Mouse (Mus musculus): ENCODE measurements at regions not wholly inside any gene's neighbourhood (a gene's known extent, or its start where the extent isn't known, plus 50 kb on each side); places are given as distances from the start of the nearest gene placed in this dataset.

DNA sequence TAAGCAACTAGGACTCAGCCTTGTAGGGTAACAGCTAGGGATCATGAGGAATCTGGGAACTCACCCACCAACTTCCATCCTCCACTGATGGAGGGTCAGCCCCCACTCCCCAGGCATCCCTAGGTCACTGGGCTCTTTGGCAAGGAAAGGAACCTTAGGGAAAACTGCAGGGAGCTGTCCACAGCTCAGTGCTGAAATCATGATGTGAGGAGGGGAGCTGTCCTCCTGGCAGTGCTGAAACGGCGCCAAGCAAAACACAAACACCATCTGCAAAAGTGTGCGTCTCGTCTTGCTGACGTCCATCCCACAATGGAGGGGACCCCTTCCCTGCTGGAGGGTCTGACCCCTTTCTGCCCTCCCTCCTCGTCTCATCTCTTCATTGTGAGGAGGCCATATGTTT, 68.6 kb upstream of the Rph3a start:
- DNase-seq (ENCODE audit: low spot score) = peak; percentile 48

DNA sequence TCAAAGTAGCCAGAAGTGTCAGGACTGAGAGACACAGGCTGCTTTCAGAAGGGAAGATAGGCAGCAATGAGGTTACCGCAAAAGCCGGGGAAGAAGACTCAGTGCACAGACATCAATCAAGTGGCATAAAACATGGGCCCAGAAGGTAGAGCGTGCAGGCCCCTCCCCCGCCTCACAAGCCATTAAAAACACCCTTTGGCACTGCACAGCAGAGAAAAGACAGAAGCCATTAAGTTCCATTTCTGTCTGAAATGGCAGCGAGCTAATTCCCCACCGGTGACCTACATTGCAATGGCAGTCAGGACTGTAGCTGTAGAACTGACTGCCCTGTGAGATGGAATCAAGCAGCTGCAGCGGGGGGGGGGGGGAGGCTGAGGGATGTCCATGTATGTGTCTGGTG, 66.8 kb upstream of the Rph3a start:
- no peak for DNase-seq (ENCODE audit: low spot score)

DNA sequence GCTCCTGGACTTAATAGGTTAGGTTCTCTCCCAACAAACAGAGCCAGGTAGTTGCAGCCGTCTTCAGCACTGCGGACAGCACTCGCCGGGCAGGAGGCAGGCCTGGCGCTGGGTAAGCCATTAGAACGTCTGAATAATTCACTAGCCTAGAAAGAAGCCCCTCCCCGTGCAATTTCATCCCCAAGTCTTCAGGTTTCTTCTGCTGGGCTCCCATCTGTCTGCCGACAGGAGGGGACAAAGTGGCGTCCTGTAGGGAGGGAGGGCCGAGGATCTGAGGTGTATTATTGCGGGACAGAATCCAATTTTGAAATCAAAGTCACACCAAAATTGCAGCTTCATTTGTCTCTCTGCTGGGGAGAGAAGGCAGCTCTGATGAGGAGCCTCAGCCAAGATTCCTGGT, 58.9 kb upstream of the Rph3a start:
- DNase-seq (ENCODE audit: low spot score) = no peak

DNA sequence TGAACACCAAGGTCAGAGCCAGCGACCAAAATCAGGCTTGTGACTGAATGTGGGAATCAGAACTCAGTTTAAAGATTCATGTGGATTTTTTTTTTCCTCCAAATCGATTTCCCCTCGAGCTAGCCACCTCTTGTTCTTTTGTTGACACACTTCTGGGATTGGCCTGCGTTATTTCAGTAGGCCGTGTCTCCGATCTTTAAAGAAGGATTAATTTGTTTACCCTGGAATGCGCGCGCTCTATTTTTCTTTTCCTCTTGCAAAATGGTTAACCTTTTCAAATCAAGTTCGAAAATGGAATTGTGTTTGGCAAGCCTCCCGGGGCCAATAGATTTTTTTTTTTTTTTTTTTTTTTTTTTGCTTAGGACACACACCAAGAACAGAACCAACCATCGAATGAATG, 54.8 kb upstream of the Rph3a start:
- DNase-seq (ENCODE audit: low spot score) = no peak

DNA sequence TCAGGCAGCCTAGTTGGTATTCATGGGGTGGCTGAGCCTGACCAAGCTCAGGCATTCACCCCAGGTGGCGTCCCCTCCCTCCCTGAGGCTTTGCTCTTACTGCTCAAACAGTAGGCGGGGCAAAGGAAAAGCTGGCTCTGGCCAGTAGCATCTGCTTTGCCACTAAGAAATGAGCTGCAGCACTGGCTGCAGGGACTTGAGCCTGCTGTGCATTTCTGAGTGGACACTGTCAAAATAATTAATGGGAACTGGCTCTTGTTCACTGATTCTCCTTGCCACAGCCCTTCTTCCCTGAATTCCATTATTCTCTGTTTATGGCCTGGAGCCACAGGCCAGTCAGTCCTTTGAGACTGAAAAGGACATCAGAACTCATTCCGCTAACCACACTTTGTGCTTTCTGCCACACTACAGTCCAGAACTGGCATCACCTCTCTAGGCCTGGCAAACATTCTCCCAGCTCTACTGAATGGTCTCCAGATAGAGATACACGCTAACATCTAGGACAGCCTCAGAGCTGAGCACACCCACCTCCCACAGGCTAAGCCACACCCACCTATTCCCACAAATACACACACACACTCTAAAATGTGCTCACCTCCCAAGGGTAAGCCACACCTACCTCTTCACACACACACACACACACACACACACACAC, 53.2 kb upstream of the Rph3a start:
- DNase-seq (ENCODE audit: low spot score) = no peak

DNA sequence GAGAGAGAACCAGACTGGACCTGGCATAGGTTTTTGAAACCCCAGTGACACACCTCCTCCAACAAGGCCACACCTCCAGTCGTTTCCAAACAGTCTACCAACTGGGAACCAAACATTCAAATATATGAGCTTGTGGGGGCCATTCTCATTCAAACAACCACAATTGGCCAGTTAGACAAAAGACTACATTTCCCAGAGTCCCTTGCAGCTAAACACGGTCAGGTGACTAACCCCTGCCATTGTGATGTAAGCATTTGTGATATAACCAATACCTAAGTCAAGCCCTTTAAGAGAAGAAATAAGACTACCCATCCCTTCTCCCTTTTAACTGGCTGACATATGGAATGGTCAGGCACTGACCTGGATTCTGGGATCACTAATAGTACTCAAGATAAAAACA, 51.8 kb upstream of the Rph3a start:
- no peak for DNase-seq (ENCODE audit: low spot score)

Measured in c-Kit-positive CD71-positive TER-119-positive erythroid progenitor cells, embryonic 14.5 days (primary cell).